Mouse (Mus musculus): ENCODE data around the gene Ddit4. TPM values are rescaled to one million over a fixed set of nuclear protein-coding genes. Genes with fewer than 3 reads are reported as not detected.

Gene Ddit4
- polyA plus RNA-seq, 1 experiment, result 35.0 TPM

DNA sequence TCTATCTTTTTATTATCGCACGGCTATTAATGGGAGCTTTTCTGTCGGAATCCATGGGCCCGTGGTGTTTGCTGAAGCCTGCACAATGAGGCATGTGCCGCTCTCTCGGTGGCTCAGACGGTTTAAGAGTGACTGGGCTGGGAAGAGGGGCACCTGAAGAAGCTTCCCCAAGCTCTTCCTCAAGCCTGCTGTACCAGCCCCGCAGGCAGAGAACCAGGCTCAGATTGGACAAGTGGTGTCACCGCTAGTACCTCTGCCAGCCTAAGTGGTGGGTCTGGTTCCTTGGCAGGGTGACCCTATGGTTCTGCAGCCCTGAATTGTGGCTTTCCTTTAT is 13.7 kb upstream of the Ddit4 start:
- Histone ChIP-seq H3K4me1 (ENCODE audit: control insufficient read depth, insufficient read depth, insufficient read length, low read length) (peaks cover under 1% of the 10 kb centered on the region; the same call in 1 of the 2 replicates), H3K27me3 (ENCODE audit: control insufficient read depth, insufficient read depth, low read length) (no peaks in the 10 kb centered on the region), H3K27ac (ENCODE audit: insufficient read depth, low read depth, low read length) (no peak overlapping the region), H3K36me3 (ENCODE audit: control insufficient read depth, insufficient read depth, low read length) (no peaks in the 10 kb centered on the region), H3K4me3 (ENCODE audit: low read depth, low read length) (no peak overlapping the region)
- 49% methylated on average over 9 of the region's 9 CpGs for WGBS
- TF ChIP-seq CTCF (IDR thresholded peaks at IDR 0.05; ENCODE audit: extremely low read depth, insufficient read length, insufficient replicate concordance, low read depth, low read length) (no peak), POLR2A (IDR thresholded peaks at IDR 0.05; ENCODE audit: low read depth, low read length) (no peak)

DNA sequence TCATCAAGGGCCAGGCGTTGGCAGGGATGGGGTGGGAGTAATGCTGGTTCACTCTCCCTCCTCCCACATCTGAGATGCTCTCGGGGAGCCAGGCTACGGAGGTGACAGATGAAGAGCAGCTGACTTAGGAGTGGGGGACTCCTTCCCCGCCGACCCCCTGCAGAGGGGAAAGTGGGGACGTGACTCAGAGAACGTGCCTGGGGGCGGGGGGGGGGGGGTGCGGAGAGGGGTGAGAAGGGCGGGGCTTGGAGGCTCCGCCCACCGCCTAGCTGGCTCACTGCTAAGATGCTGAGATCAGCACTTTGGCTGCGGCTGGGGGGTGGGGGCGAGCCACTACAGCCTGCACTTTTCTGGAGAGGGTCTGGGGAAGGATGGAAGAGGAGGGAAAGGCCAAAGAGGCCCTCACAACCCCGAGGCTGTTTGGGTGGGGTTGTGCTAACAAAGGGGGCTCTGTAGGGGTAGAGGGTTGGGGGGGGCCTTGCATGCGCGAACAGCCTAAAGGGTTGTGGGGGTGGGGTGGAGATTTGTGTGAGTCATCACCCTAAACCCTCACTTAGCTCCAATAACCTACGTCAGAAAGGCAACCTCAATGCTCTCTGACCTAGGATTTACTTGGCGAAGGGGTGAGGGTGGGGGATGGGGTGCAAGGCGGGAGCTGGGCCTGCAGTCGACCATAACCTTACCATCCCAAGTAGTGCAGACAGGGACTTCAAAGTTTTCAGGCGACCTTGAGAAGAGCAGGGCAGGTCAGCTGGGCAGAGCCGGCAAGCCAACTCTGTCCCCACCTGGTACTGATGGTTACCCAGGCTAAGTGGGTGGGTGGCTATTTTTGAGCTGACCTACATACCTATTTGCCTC is 13.1 kb upstream of the Ddit4 start:
- H3K27me3 ChIP-seq (ENCODE audit: control insufficient read depth, insufficient read depth, low read length), result no peaks in the 10 kb centered on the region
- WGBS, result 25% methylated on average over 20 of the region's 23 CpGs
- no peak overlapping the region for H3K4me3 ChIP-seq (ENCODE audit: low read depth, low read length)
- TF ChIP-seq CTCF (IDR thresholded peaks at IDR 0.05; ENCODE audit: extremely low read depth, insufficient read length, insufficient replicate concordance, low read depth, low read length) (no peak), POLR2A (IDR thresholded peaks at IDR 0.05; ENCODE audit: low read depth, low read length) (no peak)
- H3K36me3 ChIP-seq (ENCODE audit: control insufficient read depth, insufficient read depth, low read length), result no peaks in the 10 kb centered on the region
- H3K27ac ChIP-seq (ENCODE audit: insufficient read depth, low read depth, low read length), result no peak overlapping the region
- H3K4me1 ChIP-seq (ENCODE audit: control insufficient read depth, insufficient read depth, insufficient read length, low read length), result no peaks in the 10 kb centered on the region

DNA sequence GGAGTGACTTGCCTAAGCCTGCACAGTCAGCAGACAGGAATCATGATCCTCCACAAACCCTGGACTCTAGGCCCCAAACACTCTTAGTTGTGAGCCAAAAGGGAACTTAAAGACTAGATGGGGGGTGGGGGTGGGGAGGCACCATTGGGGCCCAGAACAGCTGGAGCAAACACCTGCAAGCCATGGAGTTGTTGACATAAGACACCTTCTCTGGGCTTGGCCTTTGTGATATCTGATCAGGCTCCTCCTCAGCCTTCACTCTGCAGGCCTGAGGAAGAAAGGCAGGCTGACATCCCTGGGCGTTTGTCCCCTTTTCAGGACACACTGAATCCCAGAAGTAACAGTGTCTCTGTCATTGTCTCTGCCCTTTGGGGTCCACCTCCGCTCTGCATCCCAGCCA is 12.0 kb upstream of the Ddit4 start:
- TF ChIP-seq POLR2A (IDR thresholded peaks at IDR 0.05; ENCODE audit: low read depth, low read length), result no peak
- TF ChIP-seq CTCF (IDR thresholded peaks at IDR 0.05; ENCODE audit: extremely low read depth, insufficient read length, insufficient replicate concordance, low read depth, low read length), result no peak
- Histone ChIP-seq H3K27me3 (ENCODE audit: control insufficient read depth, insufficient read depth, low read length) (no peaks in the 10 kb centered on the region), H3K36me3 (ENCODE audit: control insufficient read depth, insufficient read depth, low read length) (no peaks in the 10 kb centered on the region), H3K27ac (ENCODE audit: insufficient read depth, low read depth, low read length) (no peak overlapping the region), H3K4me3 (ENCODE audit: low read depth, low read length) (no peak overlapping the region), H3K4me1 (ENCODE audit: control insufficient read depth, insufficient read depth, insufficient read length, low read length) (no peaks in the 10 kb centered on the region)
- WGBS, result 56% methylated on average over 2 of the region's 2 CpGs

DNA sequence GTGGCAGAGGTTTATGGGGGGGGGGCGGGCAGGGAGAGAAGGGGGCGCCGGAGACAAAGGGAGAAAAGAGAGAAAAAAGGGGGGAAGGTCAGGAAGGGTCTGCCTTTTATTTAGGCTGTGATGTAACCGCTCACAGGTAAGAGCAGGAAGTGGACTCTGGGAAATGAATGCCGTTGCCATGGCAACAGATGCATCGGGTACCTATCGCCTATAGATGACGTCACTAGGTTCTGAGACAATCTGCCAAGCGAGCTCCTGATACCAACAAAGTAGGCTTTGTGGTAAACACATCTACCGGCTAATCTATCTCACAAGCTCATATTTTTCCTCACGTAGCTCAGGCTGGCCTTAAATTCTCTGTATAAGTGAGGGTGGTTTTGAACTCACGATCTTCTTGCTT is 7.9 kb upstream of the Ddit4 start:
- no peak for TF ChIP-seq POLR2A (IDR thresholded peaks at IDR 0.05; ENCODE audit: low read depth, low read length)
- no peak for TF ChIP-seq CTCF (IDR thresholded peaks at IDR 0.05; ENCODE audit: extremely low read depth, insufficient read length, insufficient replicate concordance, low read depth, low read length)
- Histone ChIP-seq H3K4me3 (ENCODE audit: low read depth, low read length) (no peak overlapping the region), H3K4me1 (ENCODE audit: control insufficient read depth, insufficient read depth, insufficient read length, low read length) (peaks cover 4% of the 10 kb centered on the region; the same call in 1 of the 2 replicates), H3K27me3 (ENCODE audit: control insufficient read depth, insufficient read depth, low read length) (no peaks in the 10 kb centered on the region), H3K36me3 (ENCODE audit: control insufficient read depth, insufficient read depth, low read length) (no peaks in the 10 kb centered on the region), H3K27ac (ENCODE audit: insufficient read depth, low read depth, low read length) (no peak overlapping the region)
- 81% methylated on average over 12 of the region's 12 CpGs for WGBS

DNA sequence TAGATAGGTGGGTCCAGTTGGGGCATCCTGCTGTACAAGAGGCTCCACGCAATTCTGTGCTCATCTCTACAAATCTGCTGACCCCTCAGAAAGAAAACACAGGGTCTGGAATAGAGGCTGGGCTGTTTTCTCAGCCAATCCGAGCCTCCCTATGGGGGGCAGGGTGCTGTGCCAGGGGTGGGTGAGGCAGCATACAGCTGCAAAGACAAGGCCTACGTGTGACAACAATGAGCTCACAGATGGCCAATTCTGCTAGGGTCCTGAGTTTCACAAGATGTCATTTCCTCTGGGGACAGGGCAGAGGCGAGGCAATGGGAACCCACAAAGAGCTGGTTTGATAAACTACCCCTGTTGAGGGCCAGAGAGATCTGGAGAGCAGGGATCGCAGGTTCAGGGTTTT is 6.8 kb upstream of the Ddit4 start:
- WGBS, result 77% methylated on average over 5 of the region's 5 CpGs
- Histone ChIP-seq H3K4me1 (ENCODE audit: control insufficient read depth, insufficient read depth, insufficient read length, low read length) (peaks cover 4% of the 10 kb centered on the region; the same call in 1 of the 2 replicates), H3K27ac (ENCODE audit: insufficient read depth, low read depth, low read length) (no peak overlapping the region)

DNA sequence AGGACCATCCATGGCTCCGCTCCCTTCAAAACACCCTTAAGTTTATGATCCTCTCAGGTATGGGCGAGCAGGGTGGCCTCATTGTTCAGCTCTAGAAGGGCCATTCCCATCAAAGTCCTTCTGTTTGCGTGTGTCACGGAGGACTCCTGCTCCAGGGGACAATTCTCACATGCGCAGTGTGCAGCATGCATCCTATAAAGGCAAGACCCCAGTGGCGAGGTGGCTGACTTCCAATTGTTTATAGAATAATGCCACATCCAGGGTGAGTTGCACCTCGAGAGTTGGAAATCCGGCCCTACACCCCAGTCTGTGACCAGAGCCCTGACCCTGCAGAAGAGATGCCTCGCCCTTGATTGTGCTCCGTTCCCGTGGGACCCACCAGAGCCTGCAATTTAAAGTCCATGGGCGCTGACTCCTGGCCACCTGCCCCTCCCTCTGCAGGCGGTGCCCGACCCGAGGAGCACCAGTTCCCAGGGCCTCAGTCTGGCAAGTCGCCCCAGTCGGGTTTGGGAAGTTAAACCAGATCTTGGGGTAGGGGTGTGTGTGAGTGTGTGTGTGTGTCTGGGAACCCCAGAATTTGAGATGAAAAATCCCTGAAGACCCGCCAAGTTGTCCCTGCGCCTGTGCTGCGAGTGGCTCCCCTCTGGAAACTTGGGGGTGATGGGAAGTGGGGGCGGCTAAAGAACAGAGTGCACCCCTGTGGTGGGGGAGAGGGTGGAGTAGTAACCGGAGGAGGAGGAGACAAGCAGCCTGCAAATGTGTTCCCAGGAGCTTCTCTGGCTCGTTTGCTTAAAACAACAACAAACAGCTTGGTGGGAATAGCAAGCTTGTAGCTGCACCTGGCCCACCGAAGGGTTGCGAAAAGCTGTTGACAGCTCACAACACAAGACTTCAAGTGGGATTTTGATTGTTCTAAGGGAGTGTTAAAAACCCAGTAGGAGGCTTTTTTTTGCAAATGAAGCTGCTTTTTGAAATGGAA is 5.8 kb upstream of the Ddit4 start:
- no peak for TF ChIP-seq CTCF (IDR thresholded peaks at IDR 0.05; ENCODE audit: extremely low read depth, insufficient read length, insufficient replicate concordance, low read depth, low read length)
- no peak for TF ChIP-seq POLR2A (IDR thresholded peaks at IDR 0.05; ENCODE audit: low read depth, low read length)
- Histone ChIP-seq H3K4me1 (ENCODE audit: control insufficient read depth, insufficient read depth, insufficient read length, low read length) (peaks cover 5% of the 10 kb centered on the region; the same call in 1 of the 2 replicates), H3K27me3 (ENCODE audit: control insufficient read depth, insufficient read depth, low read length) (no peaks in the 10 kb centered on the region), H3K36me3 (ENCODE audit: control insufficient read depth, insufficient read depth, low read length) (no peaks in the 10 kb centered on the region), H3K27ac (ENCODE audit: insufficient read depth, low read depth, low read length) (no peak overlapping the region), H3K4me3 (ENCODE audit: low read depth, low read length) (no peak overlapping the region)
- WGBS, result 33% methylated on average over 25 of the region's 25 CpGs

More for the DNA sequence above, 6.8 kb upstream of the Ddit4 start:
- TF ChIP-seq POLR2A (IDR thresholded peaks at IDR 0.05; ENCODE audit: low read depth, low read length), result no peak
- TF ChIP-seq CTCF (IDR thresholded peaks at IDR 0.05; ENCODE audit: extremely low read depth, insufficient read length, insufficient replicate concordance, low read depth, low read length), result no peak
- H3K27me3 ChIP-seq (ENCODE audit: control insufficient read depth, insufficient read depth, low read length), result no peaks in the 10 kb centered on the region
- H3K4me3 ChIP-seq (ENCODE audit: low read depth, low read length), result no peak overlapping the region
- no peaks in the 10 kb centered on the region for H3K36me3 ChIP-seq (ENCODE audit: control insufficient read depth, insufficient read depth, low read length)

DNA sequence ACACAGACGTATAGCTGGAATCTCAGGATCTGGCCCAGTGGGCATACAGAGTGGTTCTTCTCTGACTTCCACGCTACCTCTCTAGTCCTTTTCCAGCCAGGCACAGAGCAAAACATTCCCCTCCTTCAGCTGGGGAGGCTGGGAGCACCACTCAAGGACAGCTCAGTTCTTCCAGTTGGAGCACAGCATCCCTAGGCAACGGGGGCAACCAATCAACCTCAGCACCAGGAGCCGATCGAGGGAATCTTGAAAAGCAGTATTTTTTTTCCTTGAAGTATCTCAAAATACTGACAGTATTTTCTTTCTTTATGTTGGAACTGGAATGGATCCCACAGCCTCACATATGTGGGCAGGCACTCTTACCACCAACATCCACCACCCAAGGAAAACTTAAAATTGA is 5.0 kb upstream of the Ddit4 start:
- 93% methylated on average over 5 of the region's 5 CpGs for WGBS
- H3K4me3 ChIP-seq (ENCODE audit: low read depth, low read length), result no peak overlapping the region
- TF ChIP-seq POLR2A (IDR thresholded peaks at IDR 0.05; ENCODE audit: low read depth, low read length) (no peak), CTCF (IDR thresholded peaks at IDR 0.05; ENCODE audit: extremely low read depth, insufficient read length, insufficient replicate concordance, low read depth, low read length) (no peak)
- peaks cover 6% of the 10 kb centered on the region; the same call in 1 of the 2 replicates for H3K4me1 ChIP-seq (ENCODE audit: control insufficient read depth, insufficient read depth, insufficient read length, low read length)
- no peak overlapping the region for H3K27ac ChIP-seq (ENCODE audit: insufficient read depth, low read depth, low read length)
- no peaks in the 10 kb centered on the region for H3K36me3 ChIP-seq (ENCODE audit: control insufficient read depth, insufficient read depth, low read length)
- H3K27me3 ChIP-seq (ENCODE audit: control insufficient read depth, insufficient read depth, low read length), result no peaks in the 10 kb centered on the region
